Mouse (Mus musculus) erythroblast, embryonic 14.5 days (primary cell): ENCODE results near the gene Zfp507. TPM values are rescaled to one million over a fixed set of nuclear protein-coding genes. Genes with fewer than 3 reads are reported as not detected.

Experiments used
- H3K27me3 ChIP-seq: 2 replicates; pipeline ENCODE4 v1.6.1; 2012; ENCODE audit warnings: inconsistent platforms; ENCODE audit not compliant: control insufficient read depth
- H3K36me3 ChIP-seq: 2 replicates; pipeline ENCODE4 v1.6.1; 2012; ENCODE audit warnings: mild to moderate bottlenecking, inconsistent platforms; ENCODE audit not compliant: control insufficient read depth
- H3K4me1 ChIP-seq: 2 replicates; pipeline ENCODE4 v1.6.1; 2012; ENCODE audit warnings: inconsistent platforms; ENCODE audit not compliant: control insufficient read depth
- H3K4me3 ChIP-seq: replicated peaks from 2 replicates; pipeline ENCODE3; 2012; ENCODE audit warnings: moderate library complexity, mild to moderate bottlenecking, inconsistent platforms
- H3K9me3 ChIP-seq: 2 replicates; pipeline ENCODE4 v1.6.1; 2012; ENCODE audit warnings: low read length, inconsistent platforms, mixed read lengths; ENCODE audit not compliant: control insufficient read depth
- GATA1 ChIP-seq: IDR thresholded peaks from 2 replicates; pipeline ENCODE4 v1.6.1; 2012; ENCODE audit warnings: low read length, inconsistent platforms, mixed read lengths
- TAL1 ChIP-seq: IDR thresholded peaks from 3 replicates; pipeline ENCODE4 v1.6.1; 2012; ENCODE audit warnings: low read length, inconsistent platforms, mixed read lengths
- polyA plus RNA-seq: library from polyadenylated mRNA; stranded (reverse); fragments of >175 nt; gene quantifications from 2 replicates; pipeline ENCODE4 v1.2.3, GENCODE M21; 2012

The Zfp507 gene
- polyA plus RNA-seq, 1 experiment: 0.15 TPM

DNA sequence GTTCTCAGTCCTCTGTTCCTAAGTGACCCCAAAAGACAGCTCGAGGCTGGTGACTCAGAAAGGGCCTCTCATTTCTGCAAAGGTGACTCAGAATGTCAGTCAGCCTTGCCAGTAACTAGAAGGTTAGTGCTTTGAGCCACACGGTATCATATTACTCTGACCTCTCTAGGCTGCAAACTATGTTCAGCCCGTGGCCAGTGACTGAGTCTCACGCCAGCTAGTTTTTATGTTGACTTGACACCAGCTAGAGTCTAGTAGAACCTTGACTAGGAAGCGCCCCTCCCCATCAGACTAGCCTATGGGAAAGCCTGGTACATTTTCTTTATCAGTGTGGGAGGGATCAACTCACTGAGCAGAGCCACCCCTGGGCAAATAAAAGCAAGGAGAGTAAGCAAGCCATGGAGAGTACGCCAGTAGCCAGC lies 57.5 kb downstream of the Zfp507 start:
- Histone ChIP-seq H3K4me1 (no peaks in the 10 kb centered on the region), H3K4me3 (no peak overlapping the region), H3K9me3 (no peaks in the 10 kb centered on the region), H3K27me3 (no peaks in the 10 kb centered on the region), H3K36me3 (peaks cover 7% of the 10 kb centered on the region; the same call in 1 of the 2 replicates)
- TF ChIP-seq TAL1: no peak
- TF ChIP-seq GATA1: no peak

DNA sequence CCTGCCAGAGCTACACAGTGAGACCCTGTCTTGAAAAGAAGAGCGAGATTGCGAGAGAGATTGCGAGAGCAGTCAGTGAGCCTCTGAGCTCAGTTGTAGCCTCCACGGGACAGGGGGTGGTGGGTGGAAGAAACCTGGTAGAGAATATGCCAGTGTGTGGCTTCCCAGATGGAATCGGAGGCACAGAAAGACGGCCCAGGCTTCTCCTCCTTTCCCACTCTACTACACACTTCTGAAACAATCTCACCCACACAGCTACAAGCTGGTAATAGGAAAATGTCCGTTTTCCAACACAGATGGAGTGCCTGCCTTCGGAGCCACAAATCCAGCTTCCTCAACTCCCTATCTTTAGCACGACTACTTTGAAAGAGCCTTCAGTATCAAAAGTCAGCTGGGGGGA lies 58.0 kb downstream of the Zfp507 start:
- Histone ChIP-seq H3K27me3 (no peaks in the 10 kb centered on the region), H3K4me1 (no peaks in the 10 kb centered on the region), H3K9me3 (no peaks in the 10 kb centered on the region), H3K4me3 (no peak overlapping the region), H3K36me3 (peaks cover 7% of the 10 kb centered on the region; the same call in 1 of the 2 replicates)
- TF ChIP-seq TAL1: no peak
- TF ChIP-seq GATA1: no peak

- Histone ChIP-seq H3K27me3 (no peaks in the 10 kb centered on the region), H3K4me1 (no peaks in the 10 kb centered on the region), H3K36me3 (no peaks in the 10 kb centered on the region; the same call in 1 of the 2 replicates), H3K4me3 (no peak overlapping the region), H3K9me3 (peaks cover 2% of the 10 kb centered on the region; the same call in 1 of the 2 replicates)
- TF ChIP-seq TAL1: no peak
- TF ChIP-seq GATA1: no peak
Observed at GRCm38 (mm10) chr7:35742310-35742709, 60.5 kb downstream of the Zfp507 start.

DNA sequence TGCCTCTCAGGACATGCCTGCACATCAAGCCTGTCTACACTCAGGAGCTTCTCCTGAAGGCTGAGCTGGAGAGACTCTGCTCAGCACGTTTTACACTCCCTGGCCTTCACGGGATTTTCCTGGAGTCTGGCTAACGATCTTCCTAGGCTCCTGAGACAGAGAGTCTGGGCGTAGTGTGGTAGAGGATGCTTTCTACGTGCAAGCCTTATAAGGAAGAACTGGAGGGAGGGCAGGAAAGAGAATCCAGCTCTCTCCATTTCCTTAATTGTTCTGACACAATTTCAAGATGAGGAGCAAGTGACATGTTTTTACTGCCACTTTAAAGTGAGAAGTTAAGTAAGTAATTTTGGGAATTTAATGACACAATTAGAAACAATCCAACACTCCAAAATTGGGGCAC lies 60.9 kb downstream of the Zfp507 start:
- H3K4me1 ChIP-seq: no peaks in the 10 kb centered on the region
- H3K27me3 ChIP-seq: no peaks in the 10 kb centered on the region
- no peaks in the 10 kb centered on the region; the same call in 1 of the 2 replicates for H3K36me3 ChIP-seq
- peaks cover 2% of the 10 kb centered on the region; the same call in 1 of the 2 replicates for H3K9me3 ChIP-seq
- no peak overlapping the region for H3K4me3 ChIP-seq
- TF ChIP-seq TAL1 (no peak), GATA1 (no peak)

GRCm38 (mm10) chr7:35740489-35741230 lies 62.1 kb downstream of the Zfp507 start:
- no peaks in the 10 kb centered on the region for H3K4me1 ChIP-seq
- TF ChIP-seq GATA1 (no peak), TAL1 (no peak)
- no peaks in the 10 kb centered on the region for H3K27me3 ChIP-seq
- no peak overlapping the region for H3K4me3 ChIP-seq
- peaks cover 2% of the 10 kb centered on the region; the same call in 1 of the 2 replicates for H3K9me3 ChIP-seq
- H3K36me3 ChIP-seq: no peaks in the 10 kb centered on the region

GRCm38 (mm10) chr7:35738871-35739270 lies 63.9 kb downstream of the Zfp507 start:
- H3K9me3 ChIP-seq: peaks cover 2% of the 10 kb centered on the region; the same call in 1 of the 2 replicates
- H3K4me3 ChIP-seq: no peak overlapping the region
- no peaks in the 10 kb centered on the region for H3K27me3 ChIP-seq
- TF ChIP-seq GATA1: no peak
- no peak for TF ChIP-seq TAL1
- no peaks in the 10 kb centered on the region for H3K4me1 ChIP-seq
- H3K36me3 ChIP-seq: no peaks in the 10 kb centered on the region; the same call in 1 of the 2 replicates

DNA sequence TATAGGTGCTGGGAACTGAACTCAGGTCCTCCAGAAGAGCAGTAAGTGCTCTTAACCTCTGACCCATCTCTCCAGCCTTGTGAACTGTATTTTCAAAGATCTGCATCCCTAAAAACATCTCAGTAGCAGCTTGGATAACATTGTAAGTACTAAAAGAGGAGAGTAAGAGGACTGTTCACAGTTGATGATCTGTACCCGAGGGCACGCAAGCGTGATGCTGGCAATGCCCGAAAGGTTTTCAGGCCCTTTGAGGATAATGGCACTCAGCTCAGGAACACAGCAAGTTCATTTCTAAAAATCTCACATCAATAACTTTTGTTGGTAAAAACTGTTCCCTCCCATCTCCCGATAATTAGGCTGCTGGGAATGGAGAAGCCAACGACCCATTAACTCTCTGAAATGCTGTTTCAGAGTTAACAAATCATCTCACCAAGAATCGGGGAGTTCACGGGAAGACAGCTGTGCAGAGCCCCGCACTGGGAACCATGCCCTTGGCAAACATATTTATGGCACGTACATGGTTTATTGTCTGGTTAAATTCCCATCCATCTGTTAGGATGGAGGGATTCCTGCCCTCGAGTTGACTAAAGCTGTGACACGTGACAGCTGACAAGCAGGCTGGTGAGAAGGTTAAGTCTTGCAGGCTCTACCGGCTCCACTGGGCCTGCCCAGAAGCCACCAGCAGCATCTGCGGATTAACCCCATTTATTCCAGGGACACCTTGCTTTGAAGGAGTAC lies 69.3 kb downstream of the Zfp507 start:
- no peak for TF ChIP-seq TAL1
- H3K36me3 ChIP-seq: no peaks in the 10 kb centered on the region; the same call in 1 of the 2 replicates

DNA sequence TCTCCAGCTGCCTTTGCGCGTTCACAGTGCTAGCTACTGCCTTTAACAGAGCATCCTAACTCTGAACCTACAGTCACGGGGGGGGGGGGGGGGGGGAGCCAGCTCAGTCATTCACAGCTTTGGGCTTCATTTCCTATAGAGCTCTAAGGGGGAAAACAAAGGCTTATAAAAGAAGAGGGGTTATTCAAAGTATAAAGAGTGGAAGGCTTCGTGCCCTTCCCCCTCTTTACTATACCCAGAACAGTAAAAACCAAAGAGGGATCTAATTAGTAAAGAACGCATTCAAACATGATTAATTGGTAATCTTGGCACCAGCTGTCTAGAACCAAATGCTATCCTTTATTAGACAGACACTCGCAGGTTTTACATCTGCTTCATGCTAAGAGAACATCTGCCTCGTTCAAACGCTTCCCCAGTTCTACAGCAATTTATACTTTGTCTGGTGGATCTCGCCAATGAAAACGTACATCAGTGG lies 70.2 kb downstream of the Zfp507 start:
- no peaks in the 10 kb centered on the region; the same call in 1 of the 2 replicates for H3K36me3 ChIP-seq
- H3K4me1 ChIP-seq: no peaks in the 10 kb centered on the region
- TF ChIP-seq GATA1 (no peak), TAL1 (no peak)
- H3K4me3 ChIP-seq: no peak overlapping the region
- H3K27me3 ChIP-seq: no peaks in the 10 kb centered on the region
- peaks cover 2% of the 10 kb centered on the region; the same call in 1 of the 2 replicates for H3K9me3 ChIP-seq

More for the DNA sequence above, 69.3 kb downstream of the Zfp507 start:
- Histone ChIP-seq H3K4me3 (no peak overlapping the region), H3K9me3 (peaks cover 2% of the 10 kb centered on the region; the same call in 1 of the 2 replicates), H3K4me1 (no peaks in the 10 kb centered on the region), H3K27me3 (no peaks in the 10 kb centered on the region)

- no peaks in the 10 kb centered on the region for H3K9me3 ChIP-seq
- TF ChIP-seq TAL1: no peak
- TF ChIP-seq GATA1: no peak
- no peaks in the 10 kb centered on the region for H3K4me1 ChIP-seq
- H3K4me3 ChIP-seq: no peak overlapping the region
- no peaks in the 10 kb centered on the region for H3K27me3 ChIP-seq
- no peaks in the 10 kb centered on the region; the same call in 1 of the 2 replicates for H3K36me3 ChIP-seq
Observed at GRCm38 (mm10) chr7:35729621-35730031, 73.2 kb downstream of the Zfp507 start.
